Mouse (Mus musculus) layer of hippocampus, postnatal 25 days (tissue): ENCODE results near the gene Eras. TPM values are rescaled to one million over a fixed set of nuclear protein-coding genes. Genes with fewer than 3 reads are reported as not detected.
"Not testable (repeated sequence)": the region's sequence is repeated elsewhere in the genome, so short reads cannot be mapped to it uniquely, and the experiment has no call there.

ENCODE experiments used
- DNase-seq, 2 experiments: peaks; one replicate each; pipeline ENCODE4 v3.0.0; 2022; ENCODE audit warnings: mixed read lengths in 2 of 2, low spot score in 1 of 2; ENCODE audit errors: extremely low spot score in 1 of 2
- total RNA-seq, 2 experiments: library from RNA; stranded (reverse); gene quantifications; 2 replicates each; pipeline ENCODE4 v1.2.3; 2021

Eras gene
- total RNA-seq, 2 experiments from 2014 or later: not detected

DNA sequence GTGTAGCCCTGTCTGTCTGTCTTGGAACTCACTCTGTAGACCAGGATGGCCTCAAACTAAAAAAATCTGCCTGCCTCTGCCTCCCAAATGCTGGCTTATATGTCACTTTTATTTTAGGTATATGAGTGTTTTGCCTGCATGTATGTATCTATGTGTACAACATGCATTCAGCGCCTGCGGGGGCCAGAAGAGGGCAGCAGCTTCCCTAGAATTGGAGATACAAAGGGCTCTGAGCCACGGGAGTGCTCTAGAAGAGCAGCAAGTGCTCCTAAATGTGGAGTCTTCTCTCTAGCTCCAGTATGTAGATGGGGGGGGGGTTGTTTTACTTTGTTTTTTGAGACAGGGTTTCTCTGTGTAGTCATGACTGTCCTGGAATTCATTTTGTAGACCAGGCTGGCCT, 12.7 kb downstream of the Eras start:
- not testable (repeated sequence) for DNase-seq

DNA sequence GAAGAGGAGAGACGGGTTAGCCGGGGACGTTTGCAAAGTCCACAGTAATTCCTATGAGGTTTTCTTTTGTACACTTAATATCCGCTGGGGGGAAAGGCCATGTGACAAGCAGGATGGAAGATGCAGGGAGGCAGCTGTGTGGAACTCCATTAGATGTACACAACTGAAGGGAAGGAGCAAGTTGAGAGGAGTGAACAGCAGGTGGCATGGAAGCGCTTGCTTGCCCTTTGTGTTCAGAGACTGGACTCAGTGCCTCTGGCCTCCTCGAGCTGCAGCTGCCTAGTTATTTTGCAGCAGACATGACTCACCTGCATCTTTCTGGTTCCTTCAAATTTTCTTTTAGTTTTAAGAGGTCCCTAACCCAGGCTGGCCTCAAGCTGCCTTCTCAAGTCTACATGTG, 17.9 kb downstream of the Eras start:
- DNase-seq: no peak

DNA sequence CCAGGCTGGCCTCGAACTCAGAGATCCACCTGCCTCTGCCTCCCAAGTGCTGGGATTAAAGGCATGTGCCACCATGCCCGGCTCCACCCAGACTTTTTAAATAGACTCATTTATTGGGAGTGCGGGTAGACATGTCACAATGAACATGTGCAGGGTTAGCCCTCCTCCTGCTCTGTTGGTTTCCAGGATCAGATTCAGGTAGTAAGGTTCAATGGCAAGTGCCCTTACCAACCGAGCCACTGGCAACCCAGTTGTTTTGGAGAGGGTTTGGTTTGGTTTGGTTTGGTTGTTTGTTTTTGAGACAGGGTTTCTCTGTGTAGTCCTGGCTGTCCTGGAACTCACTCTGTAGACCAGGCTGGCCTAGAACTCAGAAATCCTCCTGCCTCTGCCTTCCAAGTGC, 19.2 kb downstream of the Eras start, which contains the start of gene Gm10490:
Gene Gm10490 (plus strand): TSS at position 301 of the 400 bp plus-strand sequence.
- DNase-seq: not testable (repeated sequence)

DNA sequence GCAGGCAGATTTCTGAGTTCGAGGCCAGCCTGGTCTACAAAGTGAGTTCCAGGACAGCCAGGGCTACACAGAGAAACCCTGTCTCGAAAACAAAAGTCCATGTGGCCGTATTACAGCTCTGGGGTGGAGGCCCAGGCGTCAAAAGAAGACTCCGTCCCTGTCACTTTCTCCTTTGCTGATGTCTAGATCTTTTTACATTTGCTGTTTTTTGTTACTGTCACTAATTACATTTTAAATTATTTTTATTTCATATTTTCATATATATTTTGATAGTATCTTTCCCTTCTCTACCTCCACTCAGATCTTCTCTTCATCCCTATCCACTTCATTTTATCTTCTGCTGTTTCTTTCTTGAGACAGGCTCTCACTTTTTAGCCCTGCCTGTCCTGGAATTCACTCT, 20.7 kb downstream of the Eras start, which contains the start of gene Gm10491:
Gene Gm10491 (minus strand): TSS at position 101 of the 400 bp plus-strand sequence.
- no peak for DNase-seq

DNA sequence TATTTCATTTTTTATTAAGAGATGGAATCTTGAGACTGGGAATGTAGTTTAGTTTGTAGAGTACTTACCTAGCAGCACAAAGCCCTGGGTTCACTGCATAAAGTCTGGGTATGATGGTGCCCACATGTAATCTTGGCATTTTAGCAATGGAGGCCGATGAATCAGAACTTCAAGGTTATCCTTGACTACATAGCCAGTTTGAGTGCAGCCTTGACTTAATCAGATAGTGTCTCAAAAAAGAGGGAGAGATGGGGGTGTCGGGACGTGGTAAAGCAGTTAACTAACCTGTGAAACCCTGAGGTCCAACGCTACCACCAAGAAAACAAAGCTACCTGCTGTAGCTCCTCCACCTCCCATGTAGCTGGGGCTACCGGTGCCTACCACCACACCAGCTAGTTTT, 24.0 kb downstream of the Eras start:
- DNase-seq: no peak

DNA sequence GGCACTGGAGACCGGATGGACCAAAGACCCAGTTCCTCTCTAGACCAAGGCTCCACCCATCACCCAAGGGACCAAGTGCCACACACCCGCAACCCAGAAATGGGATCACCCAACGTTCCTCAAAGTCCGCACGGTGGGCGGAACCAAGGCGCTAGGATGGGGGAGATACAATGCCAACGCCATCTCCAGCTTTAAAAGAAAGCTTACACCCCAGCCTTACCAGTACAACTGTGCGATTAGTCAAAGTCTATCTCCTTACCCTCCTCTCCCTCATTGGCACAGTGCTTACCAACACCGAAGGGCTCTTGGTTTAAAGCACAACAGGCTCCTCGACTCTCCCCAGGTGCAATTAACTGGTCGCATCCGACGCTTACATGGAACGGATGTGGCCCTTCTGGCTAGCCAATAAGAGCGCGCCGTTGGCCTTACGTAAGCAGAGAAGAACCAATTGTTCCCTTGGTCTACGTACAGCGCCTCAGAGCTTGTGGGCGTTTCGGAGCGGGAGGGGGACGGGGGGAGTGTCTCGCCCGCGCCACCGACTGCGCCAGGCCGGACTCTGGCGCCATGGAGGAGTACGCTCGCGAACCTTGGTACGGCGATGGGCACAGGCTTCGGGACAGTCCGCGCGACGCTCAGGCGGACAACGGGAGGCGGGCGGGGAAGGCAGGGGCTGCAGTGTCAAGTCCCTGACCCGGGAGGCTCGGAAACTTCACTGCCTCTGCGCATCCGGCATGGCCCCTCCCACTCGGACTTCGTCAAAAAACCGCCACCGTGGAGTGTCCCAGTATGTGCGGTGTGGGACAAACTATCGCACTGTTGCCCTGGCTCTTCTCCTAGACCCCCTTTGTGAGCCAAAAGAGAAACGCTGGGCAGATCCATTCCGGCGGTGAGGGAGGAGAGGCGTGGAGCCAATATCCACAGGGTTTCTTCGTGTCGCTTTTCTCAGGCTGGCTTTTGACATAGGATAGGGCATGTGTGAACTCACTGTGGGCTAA, 29.2 kb downstream of the Eras start, which contains the start of the genes Pqbp1 and Timm17b:
Gene Pqbp1 (minus strand): TSS at position 390 of the 995 bp plus-strand sequence.
Gene Timm17b (plus strand): TSS at position 478 of the 995 bp plus-strand sequence.
- peak; percentile 56 to 67 for DNase-seq

DNA sequence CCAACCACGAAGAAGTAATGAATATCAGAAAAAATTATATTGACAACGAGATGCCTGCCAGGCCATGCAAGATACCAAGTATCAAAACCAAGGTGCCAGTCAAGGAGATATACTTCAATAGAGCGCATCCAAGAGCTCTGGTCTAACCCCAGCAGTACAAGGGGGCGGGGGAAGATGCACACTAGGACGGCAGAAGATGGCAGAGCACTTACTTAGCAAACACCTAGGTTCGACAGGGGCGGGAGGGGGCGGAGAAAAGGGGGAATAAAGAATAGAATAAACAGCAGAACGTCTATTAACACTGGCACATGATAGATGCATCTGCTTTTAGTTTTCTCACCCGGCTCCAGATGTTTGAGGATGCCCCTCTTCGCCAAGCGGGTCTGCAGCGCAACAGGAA, 30.2 kb downstream of the Eras start:
- no peak for DNase-seq

DNA sequence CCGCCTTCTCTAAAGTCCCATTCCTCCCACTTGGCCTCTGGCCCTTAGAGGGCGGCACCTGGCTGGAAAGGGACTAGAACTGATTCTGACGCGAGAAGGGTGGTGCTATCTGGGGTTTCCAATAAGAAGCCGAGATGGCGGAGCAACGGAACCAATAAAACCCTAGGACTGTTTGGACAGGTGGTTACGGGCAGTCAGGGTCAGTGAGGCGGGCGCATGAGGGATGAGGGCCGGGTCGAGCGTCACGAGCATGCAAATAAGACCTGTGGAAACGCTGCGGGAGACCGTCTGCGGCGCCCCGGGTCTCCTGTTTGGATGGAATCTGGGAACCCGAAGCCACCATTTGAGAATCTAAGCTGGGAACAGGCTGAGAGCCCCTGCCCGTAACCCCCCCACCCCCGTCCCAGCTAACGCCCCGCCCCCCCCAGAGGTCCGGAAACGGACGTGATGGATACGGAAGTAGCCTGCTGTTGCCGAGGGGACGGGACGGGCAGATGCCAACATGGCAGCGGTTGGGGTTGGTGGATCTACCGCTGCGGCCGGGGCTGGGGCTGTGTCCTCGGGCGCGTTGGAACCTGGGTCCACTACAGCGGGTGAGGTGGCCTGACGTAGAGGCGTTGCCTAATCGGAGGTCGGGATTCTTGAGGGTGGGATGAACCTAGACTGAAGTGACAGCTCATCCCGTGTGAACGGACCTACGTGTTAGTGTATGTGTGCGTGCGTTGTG, 44.4 kb downstream of the Eras start, which contains the start of gene Slc35a2:
Gene Slc35a2 (plus strand): TSS at position 188 of the 727 bp plus-strand sequence.
- DNase-seq: peak; percentile 44 to 59

DNA sequence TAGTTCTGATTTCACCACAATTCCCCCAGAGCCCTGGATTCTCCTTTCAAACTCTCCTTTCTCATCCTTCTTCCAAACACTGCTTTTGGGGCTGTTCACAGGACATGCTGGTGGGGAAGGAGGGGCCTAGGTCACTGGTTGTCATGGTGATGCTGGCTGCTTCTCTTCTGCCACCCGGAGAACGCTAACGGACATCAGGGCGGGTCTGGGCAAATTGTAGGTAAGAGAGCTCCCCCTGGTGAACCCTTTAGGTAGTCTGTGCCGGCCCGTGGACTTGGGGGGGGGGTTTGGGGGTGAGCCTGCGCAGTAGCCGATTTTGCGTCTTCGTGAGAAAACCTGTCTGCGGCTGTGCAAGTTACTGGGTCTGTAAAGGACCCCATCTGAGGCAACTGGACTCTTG, 48.6 kb downstream of the Eras start:
- DNase-seq: peak; percentile 29 to 33

DNA sequence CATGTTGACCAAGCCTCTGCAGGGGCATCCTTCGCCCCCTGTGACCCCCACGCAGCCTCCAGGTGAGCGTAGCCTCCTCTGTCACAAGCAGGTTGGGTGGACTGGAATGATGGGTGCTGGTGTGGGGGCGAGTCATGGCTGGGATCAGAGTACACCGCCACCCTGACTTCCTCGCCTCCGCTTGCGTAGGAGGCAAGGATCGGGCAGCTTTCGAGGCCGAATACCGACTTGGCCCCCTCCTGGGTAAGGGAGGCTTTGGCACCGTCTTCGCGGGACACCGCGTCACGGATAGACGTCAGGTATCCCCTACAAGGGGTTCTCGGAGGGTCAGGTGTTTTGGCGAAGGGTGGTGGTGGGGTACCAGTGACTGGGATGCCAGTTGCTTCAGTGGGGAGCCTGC, 49.9 kb downstream of the Eras start:
- DNase-seq: peak in 1 of 2 experiments; percentile 17

DNA sequence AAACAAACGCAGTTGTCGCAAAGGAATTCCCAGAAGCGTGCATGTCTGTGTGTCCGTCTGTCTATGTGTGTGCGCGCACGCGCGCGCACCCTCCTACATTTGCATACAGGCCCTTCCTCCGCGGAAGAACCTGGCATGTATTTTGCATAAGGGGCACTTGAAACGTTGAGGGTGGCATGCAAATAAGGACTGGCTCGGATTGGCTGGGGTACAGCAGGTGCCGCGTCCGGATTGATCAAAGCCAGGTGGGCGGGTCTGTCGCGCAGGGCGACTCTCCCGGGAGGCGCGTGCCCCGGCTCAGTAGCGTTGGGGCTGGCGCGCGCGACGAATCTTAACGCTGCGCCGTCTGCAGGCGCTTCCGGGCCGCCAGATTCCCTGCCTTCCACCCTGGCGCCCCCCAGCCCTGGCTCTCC, 50.4 kb downstream of the Eras start, which contains the start of gene Pim2:
Gene Pim2 (plus strand): TSS at position 256 of the 413 bp plus-strand sequence.
- peak; percentile 54 to 61 for DNase-seq

Other genes with a start within 250 kb of the Eras start
- gene Magix, start 247.4 kb downstream of the Eras start, total RNA-seq: under 1 TPM; 0.17 to 0.77 TPM
- 10 to 100 TPM; 35.7 to 36.5 TPM for gene Gpkow, start 231.5 kb downstream of the Eras start, total RNA-seq
- 10 to 100 TPM; 51.1 to 55.2 TPM for gene Wdr45, start 214.3 kb downstream of the Eras start, total RNA-seq
- gene Gm45208, start 206.4 kb downstream of the Eras start, total RNA-seq: not detected
- 100 to 1,000 TPM; 100 to 109 TPM for gene Praf2, start 200.2 kb downstream of the Eras start, total RNA-seq
- gene Ccdc120, start 177.7 kb downstream of the Eras start, total RNA-seq: 10 to 100 TPM; 17.0 to 20.9 TPM
- 10 to 100 TPM; 28.7 to 33.5 TPM for gene Tfe3, start 166.0 kb downstream of the Eras start, total RNA-seq
- 100 to 1,000 TPM in 1 of 2 experiments, 10 to 100 TPM in 1; 87.8 to 116 TPM for gene Gripap1, start 138.8 kb downstream of the Eras start, total RNA-seq
- gene Kcnd1, start 106.3 kb downstream of the Eras start, total RNA-seq: 1 to 10 TPM; 8.0 to 9.5 TPM
- 10 to 100 TPM; 75.8 to 85.3 TPM for gene Otud5, start 87.2 kb downstream of the Eras start, total RNA-seq
- gene Pim2, start 50.3 kb downstream of the Eras start, total RNA-seq: 10 to 100 TPM; 52.2 to 57.4 TPM
- 10 to 100 TPM; 44.7 to 45.9 TPM for gene Slc35a2, start 44.6 kb downstream of the Eras start, total RNA-seq
- 10 to 100 TPM; 78.1 to 93.2 TPM for gene Pqbp1, start 29.3 kb downstream of the Eras start, total RNA-seq
- 10 to 100 TPM; 25.5 to 27.9 TPM for gene Timm17b, start 29.2 kb downstream of the Eras start, total RNA-seq
- not detected for gene Gm10491, start 20.8 kb downstream of the Eras start, total RNA-seq
- gene Gm10490, start 19.1 kb downstream of the Eras start, total RNA-seq: not detected
- 100 to 1,000 TPM; 386 to 442 TPM for gene Pcsk1n, start 8.8 kb downstream of the Eras start, total RNA-seq
- gene Hdac6, start 19.3 kb upstream of the Eras start, total RNA-seq: 10 to 100 TPM; 42.4 to 57.2 TPM
- gene Gata1, start 49.5 kb upstream of the Eras start, total RNA-seq: not detected
- gene Glod5, start 89.9 kb upstream of the Eras start, total RNA-seq: under 1 TPM; 0.59 to 0.71 TPM
- 10 to 100 TPM; 19.3 to 20.9 TPM for gene Suv39h1, start 146.2 kb upstream of the Eras start, total RNA-seq
- gene Was, start 161.9 kb upstream of the Eras start, total RNA-seq: 1 to 10 TPM; 1.0 to 1.5 TPM
- gene Wdr13, start 204.3 kb upstream of the Eras start, total RNA-seq: 100 to 1,000 TPM; 199 to 214 TPM
- 100 to 1,000 TPM in 1 of 2 experiments, 10 to 100 TPM in 1; 94.0 to 137 TPM for gene Rbm3, start 217.3 kb upstream of the Eras start, total RNA-seq
- 10 to 100 TPM; 13.3 to 13.9 TPM for gene Tbc1d25, start 247.6 kb upstream of the Eras start, total RNA-seq